Mouse (Mus musculus) liver, embryonic 14.5 days (tissue): ENCODE data around the gene Amfr. TPM values are rescaled to one million over a fixed set of nuclear protein-coding genes. Genes with fewer than 3 reads are reported as not detected.

ENCODE experiments used
- ATAC-seq: fragments of 200-750 bp; cut with Nextera tagmentation; 2 replicates; pipeline ENCODE4 v1.8.0; 2017; ENCODE audit warnings: moderate number of reproducible peaks, mild to moderate bottlenecking, moderate library complexity; ENCODE audit not compliant: insufficient read depth
- DNase-seq, 3 experiments: peaks; one replicate each; pipeline ENCODE4 v3.0.0-alpha.2; 2012 to 2013; ENCODE audit warnings: low read depth in 3 of 3, low spot score in 3 of 3
- H3K27ac ChIP-seq: fragments of 300-500 bp; sonication (generic); 2 replicates; pipeline ENCODE4 v1.5.1; 2014; ENCODE audit warnings: moderate library complexity, mild to moderate bottlenecking, control low read depth, inconsistent platforms
- H3K27me3 ChIP-seq: fragments of 300-500 bp; sonication (generic); 2 replicates; pipeline ENCODE4 v1.6.1; 2014; ENCODE audit warnings: mild to moderate bottlenecking, low read length, moderate library complexity; ENCODE audit not compliant: control insufficient read depth, insufficient read depth
- H3K36me3 ChIP-seq: fragments of 300-500 bp; sonication (generic); replicated peaks from 2 replicates; pipeline ENCODE4 v1.6.1; 2014; ENCODE audit warnings: low read depth; ENCODE audit not compliant: control insufficient read depth, insufficient read depth
- H3K4me1 ChIP-seq, 2 experiments: fragments of 200-500 bp in 1 of 2; fragments of 300-500 bp in 1 of 2; sonication (generic) in 1 of 2; replicated peaks; 2 replicates each; pipeline ENCODE4 v1.6.1; 2012 to 2014; ENCODE audit warnings: antibody characterized with exemption in 1 of 2, inconsistent platforms in 1 of 2, low read length in 1 of 2; ENCODE audit not compliant: control insufficient read depth in 2 of 2, insufficient read depth in 2 of 2
- H3K4me2 ChIP-seq: fragments of 300-500 bp; sonication (generic); 2 replicates; pipeline ENCODE4 v1.6.1; 2014; ENCODE audit warnings: low read depth, mild to moderate bottlenecking, control low read depth, moderate library complexity
- H3K4me3 ChIP-seq, 2 experiments: fragments of 200-500 bp in 1 of 2; fragments of 300-500 bp in 1 of 2; sonication (generic) in 1 of 2; 2 replicates each; pipeline ENCODE4 v1.5.1; 2012 to 2014; ENCODE audit warnings: low read depth in 2 of 2, low read length in 2 of 2, mild to moderate bottlenecking in 2 of 2, control low read depth in 1 of 2, inconsistent platforms in 1 of 2, moderate library complexity in 1 of 2; ENCODE audit not compliant: insufficient read depth in 1 of 2
- H3K9ac ChIP-seq: fragments of 300-500 bp; sonication (generic); replicated peaks from 2 replicates; pipeline ENCODE4 v1.6.1; 2014; ENCODE audit warnings: mild to moderate bottlenecking, control low read depth, moderate library complexity
- H3K9me3 ChIP-seq: fragments of 300-500 bp; sonication (generic); 2 replicates; pipeline ENCODE4 v1.6.1; 2016; ENCODE audit warnings: low read length, mixed read lengths; ENCODE audit not compliant: control insufficient read depth
- CTCF ChIP-seq: IDR thresholded peaks from 2 replicates; pipeline ENCODE4 v1.5.1; 2016; ENCODE audit warnings: antibody characterized with exemption, low read depth, control low read depth
- EP300 ChIP-seq: IDR thresholded peaks from 2 replicates; pipeline ENCODE4 v1.6.1; 2016; ENCODE audit warnings: antibody characterized with exemption, low read depth
- WGBS: fragments of 180-500 bp; shearing (Covaris S2); extraction: QIAGEN DNeasy Blood & Tissue Kit; methylation state at CpG from one replicate; pipeline ENCODE4 v1.1.7; 2014; ENCODE audit not compliant: insufficient replicate concordance; 5-methylcytosine and 5-hydroxymethylcytosine counted together
- polyA plus RNA-seq, 2 experiments: library from polyadenylated mRNA; depleted of rRNA in 1 of 2; stranded (reverse) in 1 of 2; unstranded in 1 of 2; fragments of >200 nt; fragmentation: Nextera tagmentation in 1 of 2; extraction: Ambion mirVana in 1 of 2; gene quantifications; 2 replicates each; pipeline versions ENCODE4 v1.2.1 to v1.2.3; 2012 to 2014

Amfr gene
- polyA plus RNA-seq, 2 experiments = 38.4 to 50.0 TPM

GRCm38 (mm10) chr8:93950133-93950532 lies 62.5 kb downstream of the Amfr start:
- no peak overlapping the region for H3K9ac ChIP-seq
- no peak for DNase-seq
- no peaks in the 10 kb centered on the region for H3K36me3 ChIP-seq
- H3K4me2 ChIP-seq = no peak overlapping the region
- no peak overlapping the region for H3K27ac ChIP-seq
- no peak for ATAC-seq
- no peaks in the 10 kb centered on the region for H3K9me3 ChIP-seq
- H3K4me1 ChIP-seq = no peaks in the 10 kb centered on the region
- WGBS = 64% methylated on average over 14 of the region's 14 CpGs
- H3K4me3 ChIP-seq = no peak overlapping the region
- H3K27me3 ChIP-seq = no peaks in the 10 kb centered on the region
- no peak for TF ChIP-seq CTCF
- no peak for TF ChIP-seq EP300

- no peaks in the 10 kb centered on the region for H3K4me1 ChIP-seq
- WGBS = 75% methylated on average over 1 of the region's 1 CpGs
Measured at GRCm38 (mm10) chr8:93946397-93946796, 66.2 kb downstream of the Amfr start.

GRCm38 (mm10) chr8:93945781-93946180 lies 66.9 kb downstream of the Amfr start:
- no peak for DNase-seq
- no peak for ATAC-seq
- Histone ChIP-seq H3K27ac (no peak overlapping the region), H3K36me3 (no peaks in the 10 kb centered on the region), H3K9ac (no peak overlapping the region), H3K9me3 (no peaks in the 10 kb centered on the region), H3K27me3 (no peaks in the 10 kb centered on the region), H3K4me2 (no peak overlapping the region), H3K4me3 (no peak overlapping the region), H3K4me1 (no peaks in the 10 kb centered on the region)
- TF ChIP-seq EP300 (no peak), CTCF (no peak)
- WGBS = 59% methylated on average over 4 of the region's 4 CpGs

More at GRCm38 (mm10) chr8:93946397-93946796, 66.2 kb downstream of the Amfr start:
- no peak overlapping the region for H3K4me3 ChIP-seq
- ATAC-seq (no peak), DNase-seq (no peak)
- no peaks in the 10 kb centered on the region for H3K27me3 ChIP-seq
- H3K9me3 ChIP-seq = no peaks in the 10 kb centered on the region
- H3K36me3 ChIP-seq = no peaks in the 10 kb centered on the region
- TF ChIP-seq CTCF = no peak
- no peak for TF ChIP-seq EP300
- H3K4me2 ChIP-seq = no peak overlapping the region
- H3K9ac ChIP-seq = no peak overlapping the region
- H3K27ac ChIP-seq = no peak overlapping the region

GRCm38 (mm10) chr8:93941636-93942054 lies 71.0 kb downstream of the Amfr start:
- DNase-seq = no peak
- WGBS = 33% methylated on average over 4 of the region's 4 CpGs
- Histone ChIP-seq H3K27me3 (no peaks in the 10 kb centered on the region), H3K4me1 (no peaks in the 10 kb centered on the region), H3K36me3 (no peaks in the 10 kb centered on the region), H3K4me3 (no peak overlapping the region), H3K9me3 (no peaks in the 10 kb centered on the region), H3K4me2 (no peak overlapping the region), H3K9ac (no peak overlapping the region), H3K27ac (no peak overlapping the region)
- TF ChIP-seq EP300 = no peak
- no peak for TF ChIP-seq CTCF
- no peak for ATAC-seq

- TF ChIP-seq CTCF = no peak
- no peak for TF ChIP-seq EP300
- no peaks in the 10 kb centered on the region for H3K27me3 ChIP-seq
- H3K9me3 ChIP-seq = no peaks in the 10 kb centered on the region
- H3K9ac ChIP-seq = no peak overlapping the region
- no peak overlapping the region for H3K27ac ChIP-seq
- 35% methylated on average over 11 of the region's 11 CpGs for WGBS
- no peak for DNase-seq
- H3K4me3 ChIP-seq = no peak overlapping the region
- H3K4me2 ChIP-seq = no peak overlapping the region
- H3K4me1 ChIP-seq = no peaks in the 10 kb centered on the region
- no peak for ATAC-seq
- H3K36me3 ChIP-seq = no peaks in the 10 kb centered on the region
Measured at GRCm38 (mm10) chr8:93940542-93941423, 71.9 kb downstream of the Amfr start.
